Mouse (Mus musculus) thymus, postnatal 25 days (tissue): ENCODE results near the gene Akap13.

ENCODE experiments used
- DNase-seq: peaks from one replicate; pipeline ENCODE4 v3.0.0; 2022

Gene Akap13

GRCm38 (mm10) chr7:75463579-75464162 lies 8.3 kb downstream of the Akap13 start:
- no peak for DNase-seq

GRCm38 (mm10) chr7:75467791-75468190 lies 12.5 kb downstream of the Akap13 start:
- no peak for DNase-seq

GRCm38 (mm10) chr7:75470318-75470925 lies 15.1 kb downstream of the Akap13 start:
- no peak for DNase-seq

GRCm38 (mm10) chr7:75472316-75473195 lies 17.2 kb downstream of the Akap13 start:
- DNase-seq, result no peak

- DNase-seq, result no peak
Measured at GRCm38 (mm10) chr7:75473294-75473693, 18.0 kb downstream of the Akap13 start.

- no peak for DNase-seq
Measured at GRCm38 (mm10) chr7:75474064-75474463, 18.7 kb downstream of the Akap13 start.

GRCm38 (mm10) chr7:75474564-75475150 lies 19.3 kb downstream of the Akap13 start:
- no peak for DNase-seq

GRCm38 (mm10) chr7:75478060-75478459 lies 22.7 kb downstream of the Akap13 start:
- DNase-seq, result no peak

GRCm38 (mm10) chr7:75480721-75481426 lies 25.5 kb downstream of the Akap13 start:
- DNase-seq, result no peak

GRCm38 (mm10) chr7:75486031-75486430 lies 30.7 kb downstream of the Akap13 start:
- DNase-seq, result peak; percentile 11

- DNase-seq, result no peak
Measured at GRCm38 (mm10) chr7:75495941-75496441, 40.7 kb downstream of the Akap13 start.

GRCm38 (mm10) chr7:75498627-75499026 lies 43.3 kb downstream of the Akap13 start:
- DNase-seq, result no peak

GRCm38 (mm10) chr7:75499271-75499670 lies 43.9 kb downstream of the Akap13 start:
- DNase-seq, result no peak

GRCm38 (mm10) chr7:75500164-75500563 lies 44.8 kb downstream of the Akap13 start:
- DNase-seq, result no peak

- no peak for DNase-seq
Measured at GRCm38 (mm10) chr7:75500793-75501192, 45.5 kb downstream of the Akap13 start.

- no peak for DNase-seq
Measured at GRCm38 (mm10) chr7:75504524-75504923, 49.2 kb downstream of the Akap13 start.

GRCm38 (mm10) chr7:75506628-75507027 lies 51.3 kb downstream of the Akap13 start:
- DNase-seq, result no peak

- no peak for DNase-seq
Measured at GRCm38 (mm10) chr7:75509085-75509873, 53.9 kb downstream of the Akap13 start.

GRCm38 (mm10) chr7:75515472-75515871 lies 60.1 kb downstream of the Akap13 start:
- DNase-seq, result no peak

GRCm38 (mm10) chr7:75516716-75517619 lies 61.6 kb downstream of the Akap13 start:
- DNase-seq, result no peak

- DNase-seq, result no peak
Measured at GRCm38 (mm10) chr7:75520531-75520930, 65.2 kb downstream of the Akap13 start.
